Mouse (Mus musculus) testis, adult 2 months (tissue): ENCODE results near the gene Grb2.

Experiments used
- CTCF ChIP-seq: fragments of 200-500 bp; IDR thresholded peaks from 2 replicates; pipeline ENCODE4 v1.5.1; 2012; ENCODE audit warnings: low read depth, mild to moderate bottlenecking, inconsistent platforms, low read length, moderate library complexity; ENCODE audit not compliant: control insufficient read depth, insufficient read depth, insufficient replicate concordance
- POLR2A ChIP-seq: fragments of 200-500 bp; IDR thresholded peaks from 2 replicates; pipeline ENCODE4 v1.6.1; 2012; ENCODE audit warnings: low read depth, mild to moderate bottlenecking, inconsistent platforms, low read length, moderate library complexity; ENCODE audit not compliant: control insufficient read depth

- TF ChIP-seq CTCF (no peak), POLR2A (no peak)
Observed at GRCm38 (mm10) chr11:115689137-115689915, 19.1 kb downstream of the Grb2 start.
